Mouse (Mus musculus): Measurements from ENCODE around the gene Olfr1274-ps. TPM values are rescaled to one million over a fixed set of nuclear protein-coding genes. Genes with fewer than 3 reads are reported as not detected.
"Not testable (repeated sequence)": the region's sequence is repeated elsewhere in the genome, so short reads cannot be mapped to it uniquely, and the experiment has no call there.

Gene Olfr1274-ps
- polyA plus RNA-seq, 1 experiment from 2014 or later, result not detected

DNA sequence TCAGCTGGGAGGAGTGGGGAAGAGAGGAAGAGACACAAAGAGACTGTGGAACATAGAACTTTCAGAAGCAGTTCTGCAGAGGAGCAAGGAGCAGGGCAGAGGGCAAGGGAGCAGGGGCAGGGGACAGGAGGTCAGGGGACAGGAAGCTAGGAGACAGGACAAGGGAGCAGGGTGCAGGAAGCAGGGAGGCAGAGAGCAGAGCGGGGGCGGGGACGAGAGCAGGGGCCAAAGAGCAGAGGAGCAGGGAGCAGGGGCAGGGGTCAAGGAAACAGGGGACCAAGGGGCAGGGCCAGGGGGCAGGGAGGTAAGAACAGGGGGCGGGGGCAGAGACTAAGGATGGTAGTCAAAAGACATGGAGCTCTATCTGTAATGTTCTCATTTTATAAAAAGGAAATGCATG lies 43.3 kb downstream of the Olfr1274-ps start:
- H3K27me3 ChIP-seq (replicated peaks); H3K4me1 ChIP-seq; H3K9ac ChIP-seq; H3K4me2 ChIP-seq; H3K36me3 ChIP-seq; H3K27ac ChIP-seq; H3K9me3 ChIP-seq (replicated peaks); H3K4me3 ChIP-seq: not testable (repeated sequence)
- WGBS (ENCODE audit: insufficient replicate concordance), result 54% methylated on average over 4 of the region's 4 CpGs
- ATAC-seq, result 0 out of 2 replicates have a peak, but pooled peaks have one; percentile 32

DNA sequence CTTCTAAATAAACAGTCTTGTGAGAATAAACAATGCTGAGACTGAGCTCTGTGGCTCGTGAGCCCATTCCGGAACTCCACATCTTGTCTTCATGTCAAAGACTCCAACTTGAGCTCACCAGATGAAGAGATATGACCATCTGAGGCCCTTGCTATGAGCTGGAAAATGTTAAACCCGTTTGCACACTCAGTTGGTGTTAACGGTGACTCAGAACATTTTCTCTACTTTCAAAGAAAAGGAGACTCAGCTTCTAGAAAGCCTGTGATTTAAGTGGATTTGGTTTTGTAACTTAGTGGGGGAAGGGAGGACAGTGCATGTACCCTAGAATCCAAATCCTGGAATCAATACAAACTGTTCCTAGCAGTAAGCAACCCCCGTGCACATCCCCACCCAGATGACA lies 45.3 kb downstream of the Olfr1274-ps start:
- Histone ChIP-seq H3K4me2 (no peak overlapping the region), H3K4me3 (no peak overlapping the region), H3K27ac (no peak overlapping the region), H3K9me3 (replicated peaks) (no peaks in the 10 kb centered on the region), H3K27me3 (replicated peaks) (no peaks in the 10 kb centered on the region), H3K9ac (no peak overlapping the region), H3K36me3 (peaks cover 12% of the 10 kb centered on the region), H3K4me1 (no peaks in the 10 kb centered on the region)
- WGBS (ENCODE audit: insufficient replicate concordance), result 70% methylated on average over 5 of the region's 5 CpGs
- ATAC-seq, result no peak

GRCm38 (mm10) chr2:90448967-90449740 lies 50.7 kb downstream of the Olfr1274-ps start:
- ATAC-seq, result no peak
- WGBS (ENCODE audit: insufficient replicate concordance), result 85% methylated on average over 15 of the region's 15 CpGs
- Histone ChIP-seq H3K36me3 (peaks cover 47% of the 10 kb centered on the region), H3K27ac (no peak overlapping the region), H3K4me3 (no peak overlapping the region), H3K27me3 (replicated peaks) (no peaks in the 10 kb centered on the region), H3K9me3 (replicated peaks) (no peaks in the 10 kb centered on the region), H3K9ac (no peak overlapping the region), H3K4me1 (no peaks in the 10 kb centered on the region), H3K4me2 (no peak overlapping the region)

DNA sequence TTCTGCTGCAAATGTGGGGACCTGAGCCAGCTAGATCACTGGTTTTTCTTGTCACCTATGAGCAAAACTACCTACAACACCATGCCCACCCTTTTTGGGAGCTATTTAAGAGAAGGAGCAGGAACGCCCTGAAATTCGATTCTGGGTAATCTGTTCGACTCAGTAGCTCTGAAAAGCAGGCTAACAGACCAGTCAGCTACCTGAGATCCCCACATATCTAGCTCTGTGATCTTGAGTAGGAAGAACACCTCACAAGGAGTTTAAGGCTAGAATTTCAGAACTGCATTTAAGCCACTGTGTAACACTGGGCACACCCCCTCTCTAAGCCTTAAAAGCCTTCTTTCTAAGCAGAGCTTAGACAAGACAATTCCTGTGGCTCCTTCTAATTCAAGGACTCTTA lies 53.9 kb downstream of the Olfr1274-ps start:
- Histone ChIP-seq H3K9me3 (replicated peaks) (no peaks in the 10 kb centered on the region), H3K4me1 (no peaks in the 10 kb centered on the region), H3K27me3 (replicated peaks) (no peaks in the 10 kb centered on the region), H3K36me3 (peaks cover 68% of the 10 kb centered on the region), H3K4me3 (no peak overlapping the region), H3K27ac (no peak overlapping the region), H3K9ac (no peak overlapping the region), H3K4me2 (no peak overlapping the region)
- WGBS (ENCODE audit: insufficient replicate concordance), result 88% methylated on average over 3 of the region's 3 CpGs
- no peak for ATAC-seq

Other genes with a start within 250 kb of the Olfr1274-ps start
- gene Olfr1270, start 245.6 kb upstream of the Olfr1274-ps start, polyA plus RNA-seq (2016; fragmentation: Nextera tagmentation; extraction: Ambion mirVana), result not detected in 2 replicates
- 0.05 TPM in 1 of 2 replicates, not detected in the other for gene Olfr1506, start 174.2 kb upstream of the Olfr1274-ps start, polyA plus RNA-seq (2016; fragmentation: Nextera tagmentation; extraction: Ambion mirVana)
- not detected in 2 replicates for gene Olfr142, start 141.1 kb upstream of the Olfr1274-ps start, polyA plus RNA-seq (2016; fragmentation: Nextera tagmentation; extraction: Ambion mirVana)
- gene Olfr1271, start 127.7 kb upstream of the Olfr1274-ps start, polyA plus RNA-seq (2016; fragmentation: Nextera tagmentation; extraction: Ambion mirVana), result not detected in 2 replicates
- gene Olfr1272, start 105.8 kb upstream of the Olfr1274-ps start, polyA plus RNA-seq (2016; fragmentation: Nextera tagmentation; extraction: Ambion mirVana), result not detected in 2 replicates
- 0.08 TPM in 1 of 2 replicates, not detected in the other for gene Gm13769, start 76.5 kb upstream of the Olfr1274-ps start, polyA plus RNA-seq (2016; fragmentation: Nextera tagmentation; extraction: Ambion mirVana)
- gene Ptprj, start 182.0 kb downstream of the Olfr1274-ps start, polyA plus RNA-seq (2016; fragmentation: Nextera tagmentation; extraction: Ambion mirVana), result 3.0 and 3.7 TPM in 2 replicates

Measured in liver, embryonic 12.5 days (tissue).